Mouse (Mus musculus) adrenal gland, postnatal 10 days (tissue): Measurements from ENCODE around the gene Pgr. TPM values are rescaled to one million over a fixed set of nuclear protein-coding genes. Genes with fewer than 3 reads are reported as not detected.

Source experiments
- total RNA-seq, 2 experiments: library from RNA; stranded (reverse); gene quantifications; 2 replicates each; pipeline ENCODE4 v1.2.3; 2021

Gene Pgr
- total RNA-seq, 2 experiments from 2014 or later: 0.15 to 0.21 TPM

Other genes with a start within 250 kb of the Pgr start
- gene Gm16485, start 72.0 kb downstream of the Pgr start, total RNA-seq: not detected